Comparison of ENCODE assay signal across 17 mouse cellular contexts in the genomic region with DNA sequence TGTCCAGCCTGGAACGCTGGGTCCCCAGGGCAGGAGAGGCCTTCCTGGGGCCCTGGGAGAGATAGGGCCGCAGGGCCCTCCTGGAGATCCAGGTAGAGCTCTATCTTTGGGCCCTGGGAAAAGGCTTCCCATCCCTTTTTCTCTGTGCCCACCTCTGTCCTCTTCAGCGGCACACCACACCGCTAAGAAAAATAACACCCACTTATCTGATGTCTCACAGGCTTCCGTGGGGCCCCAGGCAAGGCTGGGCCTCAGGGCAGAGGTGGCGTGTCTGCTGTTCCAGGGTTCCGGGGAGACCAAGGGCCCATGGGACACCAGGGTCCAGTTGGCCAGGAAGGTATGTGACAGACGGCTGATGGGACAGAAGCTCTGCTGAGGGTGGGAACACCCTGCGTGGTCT. TPM values are rescaled to one million over a fixed set of nuclear protein-coding genes. Genes with fewer than 3 reads are reported as not detected.
DNase-seq lines count a peak whose midpoint lies in the region; ATAC-seq lines count a peak whose summit lies in the region.
"Had no signal": no experiment of that assay in that cellular context is flagged by ENCODE, and none has a peak within 500 bp of the region (broad histone marks: within the 10 kb centered on the region; RNA-seq: fewer than 3 reads in every experiment).

No protein-coding gene starts in this region.

- ATAC-seq in liver, embryonic 11.5 days (replicated peaks; ENCODE audit: low FRiP score): peak; percentile 75
- peak; percentile 82 for ATAC-seq in liver, embryonic 15.5 days (ENCODE audit: insufficient read depth)
- ATAC-seq: activated CD4-positive, CD25-positive, alpha-beta regulatory T cell, adult 4 months; forebrain, embryonic 15.5 days; Patski had no signal

- 65% methylated on average over 9 of the region's 9 CpGs for WGBS in liver, embryonic 11.5 days
- WGBS in liver, embryonic 15.5 days (ENCODE audit: insufficient replicate concordance): 32% methylated on average over 9 of the region's 9 CpGs

- H3K27me3 ChIP-seq in liver, embryonic 11.5 days (replicated peaks; ENCODE audit: control insufficient read depth, insufficient read depth, low read length): no peaks in the 10 kb centered on the region
- H3K27me3 ChIP-seq in liver, embryonic 15.5 days: no peaks in the 10 kb centered on the region
- H3K27me3 ChIP-seq: forebrain, embryonic 15.5 days; heart, embryonic 12.5 days; hindbrain, embryonic 15.5 days; Patski had no signal

- peaks cover 5% of the 10 kb centered on the region; the same call in 1 of the 2 replicates for H3K4me1 ChIP-seq in liver, embryonic 11.5 days (replicated peaks; ENCODE audit: control insufficient read depth, insufficient read depth, low read length)
- peaks cover 21% of the 10 kb centered on the region for H3K4me1 ChIP-seq in liver, embryonic 15.5 days (replicated peaks)
- H3K4me1 ChIP-seq: embryonic facial prominence, embryonic 10.5 days; forebrain, embryonic 15.5 days; hindbrain, embryonic 15.5 days had no signal

- no peak overlapping the region for H3K27ac ChIP-seq in liver, embryonic 11.5 days (ENCODE audit: low read depth, low read length)
- H3K27ac ChIP-seq in liver, embryonic 15.5 days (replicated peaks): peak overlapping the region; percentile 64
- H3K27ac ChIP-seq: embryonic facial prominence, embryonic 10.5 days; forebrain, embryonic 15.5 days; hindbrain, embryonic 15.5 days had no signal

- H3K9ac ChIP-seq in liver, embryonic 11.5 days (ENCODE audit: low read depth, low read length): 0 out of 2 replicates have a peak overlapping the region, but pooled peaks have one; percentile 40
- peak overlapping the region; percentile 35; the same call in 1 of the 2 replicates for H3K9ac ChIP-seq in liver, embryonic 15.5 days
- H3K9ac ChIP-seq: forebrain, embryonic 15.5 days; heart, embryonic 12.5 days; hindbrain, embryonic 15.5 days had no signal

- H3K4me2 ChIP-seq in liver, embryonic 11.5 days: peak overlapping the region; percentile 37
- H3K4me2 ChIP-seq in liver, embryonic 15.5 days: peak overlapping the region; percentile 62
- H3K4me2 ChIP-seq: forebrain, embryonic 15.5 days; heart, embryonic 12.5 days; hindbrain, embryonic 15.5 days had no signal

- H3K4me3 ChIP-seq in liver, embryonic 11.5 days (ENCODE audit: low read depth, low read length): no peak overlapping the region
- peak overlapping the region; percentile 44 for H3K4me3 ChIP-seq in liver, embryonic 15.5 days (replicated peaks)
- H3K4me3 ChIP-seq: embryonic facial prominence, embryonic 10.5 days; forebrain, embryonic 15.5 days; heart, embryonic 12.5 days; hindbrain, embryonic 15.5 days had no signal

- H3K9me3 ChIP-seq in liver, embryonic 11.5 days (ENCODE audit: control insufficient read depth, low read length): no peaks in the 10 kb centered on the region
- no peaks in the 10 kb centered on the region for H3K9me3 ChIP-seq in liver, embryonic 15.5 days (replicated peaks)
- H3K9me3 ChIP-seq: embryonic facial prominence, embryonic 10.5 days; forebrain, embryonic 15.5 days; heart, embryonic 12.5 days; hindbrain, embryonic 15.5 days had no signal

- H3K36me3 ChIP-seq in liver, embryonic 11.5 days (ENCODE audit: control insufficient read depth, insufficient read depth, low read length): peaks cover 5% of the 10 kb centered on the region; the same call in 1 of the 2 replicates
- H3K36me3 ChIP-seq in liver, embryonic 15.5 days (replicated peaks): 0 out of 2 replicates have a peak, but pooled peaks cover 12% of the 10 kb centered on the region
- H3K36me3 ChIP-seq: forebrain, embryonic 15.5 days; hindbrain, embryonic 15.5 days had no signal

- intact Hi-C loops in heart, postnatal 36 days (cut with DNase I): no loop called here

- DNase-seq in heart, adult 11 months: peak; percentile 83
- no peak for DNase-seq in heart, postnatal 36 days
- no peak for DNase-seq in liver, embryonic 11.5 days (ENCODE audit: low spot score)
- no peak for DNase-seq in testis, postnatal 10 days (ENCODE audit: low spot score)
- DNase-seq in frontal cortex, adult 2 months (ENCODE audit: extremely low spot score in 1 of 2, low spot score in 1 of 2): no peak
- DNase-seq in neural tube, embryonic 10.5 days (ENCODE audit: extremely low spot score, low spot score): no peak
- DNase-seq: adrenal gland, postnatal 25 days; cerebellum, adult 2 months; cerebellum, postnatal 10 days; gastrocnemius, postnatal 10 days had no signal

RNA-seq across cellular contexts. Expression of gene Rab20, which starts 34.9 kb away (rescaled TPM):
- 10 to 100 TPM; 26.9 to 32.1 TPM for total RNA-seq in heart, postnatal 36 days (2021)
- polyA plus RNA-seq in liver, embryonic 11.5 days (2014; fragmentation: Nextera tagmentation; extraction: Ambion mirVana): 3.2 and 4.5 TPM in 2 replicates
- 5.8 and 6.9 TPM in 2 replicates for polyA plus RNA-seq in liver, embryonic 15.5 days (2015; fragmentation: Nextera tagmentation; extraction: Ambion mirVana)
- polyA plus RNA-seq in frontal cortex, adult 2 months (2012; rRNA removed): 2.0 TPM in 2 replicates

RNA-seq across cellular contexts. Expression of gene Naxd, which starts 53.7 kb away (rescaled TPM):
- 10 to 100 TPM; 35.6 to 39.7 TPM for total RNA-seq in heart, postnatal 36 days (2021)
- polyA plus RNA-seq in liver, embryonic 11.5 days (2014; fragmentation: Nextera tagmentation; extraction: Ambion mirVana): 68.7 and 73.8 TPM in 2 replicates
- polyA plus RNA-seq in liver, embryonic 15.5 days (2015; fragmentation: Nextera tagmentation; extraction: Ambion mirVana): 37.1 and 40.1 TPM in 2 replicates
- polyA plus RNA-seq in frontal cortex, adult 2 months (2012; rRNA removed): 107 and 109 TPM in 2 replicates
